Mouse (Mus musculus) embryonic fibroblast, embryonic 13.5 days (primary cell): Measurements from ENCODE around the gene Lin37. TPM values are rescaled to one million over a fixed set of nuclear protein-coding genes. Genes with fewer than 3 reads are reported as not detected.

Source experiments
- H3K27ac ChIP-seq: 2 replicates; pipeline ENCODE4 v1.5.1; 2012; ENCODE audit warnings: low read length, control low read depth, inconsistent platforms; ENCODE audit not compliant: insufficient read depth
- H3K4me1 ChIP-seq: 2 replicates; pipeline ENCODE4 v1.6.1; 2011; ENCODE audit warnings: low read length; ENCODE audit not compliant: control insufficient read depth, insufficient read depth
- H3K4me3 ChIP-seq: 2 replicates; pipeline ENCODE4 v1.5.1; 2011; ENCODE audit warnings: mild to moderate bottlenecking, control low read depth, low read length; ENCODE audit not compliant: insufficient read depth
- CTCF ChIP-seq: IDR thresholded peaks from 2 replicates; pipeline ENCODE4 v1.5.1; 2011; ENCODE audit warnings: mild to moderate bottlenecking, control low read depth, low read length, moderate library complexity, borderline replicate concordance; ENCODE audit not compliant: insufficient read depth
- POLR2A ChIP-seq: IDR thresholded peaks from 2 replicates; pipeline ENCODE4 v1.6.1; 2011; ENCODE audit warnings: low read depth, mild to moderate bottlenecking, control low read depth, low read length, moderate library complexity
- polyA plus RNA-seq: library from polyadenylated mRNA; stranded (reverse); fragments of >200 nt; gene quantifications from 2 replicates; pipeline ENCODE4 v1.2.4, GENCODE M21; 2011; ENCODE audit warnings: low read depth; ENCODE audit not compliant: missing spikeins, insufficient read length

Gene Lin37
- polyA plus RNA-seq, 1 experiment = 38.5 TPM

DNA sequence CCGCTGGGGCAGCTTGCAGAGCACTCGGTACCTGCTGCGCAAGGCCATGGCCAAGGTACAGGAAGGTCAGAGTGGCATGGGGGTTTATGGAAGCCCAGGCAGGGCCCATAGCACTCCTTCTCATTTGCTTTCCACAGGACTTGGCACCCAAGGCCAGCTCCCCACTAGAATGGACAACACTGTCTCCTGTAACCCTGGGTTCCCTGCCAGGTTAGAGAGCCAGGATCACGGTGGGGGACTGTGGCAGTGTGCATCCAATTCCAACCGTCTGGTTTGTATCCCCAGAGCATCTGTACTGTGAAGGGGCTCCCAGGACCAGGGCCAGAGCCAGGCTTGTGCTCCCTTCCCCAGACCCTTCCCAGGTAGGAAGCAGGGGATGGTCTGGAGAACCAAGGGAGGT is 38.8 kb downstream of the Lin37 start:
- no peak for TF ChIP-seq POLR2A
- no peak for TF ChIP-seq CTCF
- Histone ChIP-seq H3K4me1 (peaks cover 6% of the 10 kb centered on the region; the same call in 1 of the 2 replicates), H3K4me3 (no peak overlapping the region), H3K27ac (no peak overlapping the region)

DNA sequence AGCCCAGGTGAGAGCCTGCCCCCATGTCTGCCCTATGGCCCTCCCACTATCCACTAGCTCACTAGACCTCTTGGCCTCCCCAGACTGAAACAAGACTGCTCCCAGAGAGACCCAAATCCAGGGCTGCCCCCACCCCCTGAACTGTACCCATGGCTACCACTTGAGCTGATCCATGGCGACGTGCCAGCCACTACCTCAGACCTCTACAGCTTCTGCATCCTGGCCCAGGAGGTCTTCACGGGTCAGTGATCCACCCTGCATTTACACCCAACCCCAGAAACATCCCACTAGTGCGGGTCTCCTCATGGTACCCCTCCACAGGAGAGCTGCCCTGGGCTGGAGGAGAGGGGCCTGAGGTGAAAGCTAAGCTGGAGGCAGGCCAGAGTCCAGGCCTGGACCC is 39.2 kb downstream of the Lin37 start:
- H3K4me1 ChIP-seq = peaks cover 6% of the 10 kb centered on the region; the same call in 1 of the 2 replicates
- no peak overlapping the region for H3K27ac ChIP-seq
- no peak overlapping the region for H3K4me3 ChIP-seq
- TF ChIP-seq CTCF = no peak

DNA sequence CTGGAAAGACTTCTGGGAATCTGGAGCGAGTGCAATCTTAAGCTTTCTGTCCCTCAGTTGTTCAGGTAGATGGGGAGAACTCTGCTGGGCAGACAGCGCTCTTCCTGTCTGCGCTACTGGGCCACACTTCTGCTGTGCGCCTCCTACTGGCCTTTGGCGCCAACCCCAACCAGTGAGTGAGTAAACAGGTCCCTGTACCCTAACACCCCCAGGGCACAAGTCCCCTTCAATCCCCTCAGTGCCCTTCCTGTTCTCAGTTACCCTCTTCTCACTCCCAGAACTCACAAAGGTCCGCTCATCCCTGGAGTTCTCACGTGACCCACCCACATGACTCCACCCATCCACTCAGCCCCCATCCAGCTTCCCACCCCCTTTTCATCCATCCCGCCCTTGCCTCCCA is 41.3 kb downstream of the Lin37 start:
- Histone ChIP-seq H3K4me3 (no peak overlapping the region), H3K4me1 (no peaks in the 10 kb centered on the region), H3K27ac (no peak overlapping the region)
- TF ChIP-seq CTCF (no peak), POLR2A (no peak)

DNA sequence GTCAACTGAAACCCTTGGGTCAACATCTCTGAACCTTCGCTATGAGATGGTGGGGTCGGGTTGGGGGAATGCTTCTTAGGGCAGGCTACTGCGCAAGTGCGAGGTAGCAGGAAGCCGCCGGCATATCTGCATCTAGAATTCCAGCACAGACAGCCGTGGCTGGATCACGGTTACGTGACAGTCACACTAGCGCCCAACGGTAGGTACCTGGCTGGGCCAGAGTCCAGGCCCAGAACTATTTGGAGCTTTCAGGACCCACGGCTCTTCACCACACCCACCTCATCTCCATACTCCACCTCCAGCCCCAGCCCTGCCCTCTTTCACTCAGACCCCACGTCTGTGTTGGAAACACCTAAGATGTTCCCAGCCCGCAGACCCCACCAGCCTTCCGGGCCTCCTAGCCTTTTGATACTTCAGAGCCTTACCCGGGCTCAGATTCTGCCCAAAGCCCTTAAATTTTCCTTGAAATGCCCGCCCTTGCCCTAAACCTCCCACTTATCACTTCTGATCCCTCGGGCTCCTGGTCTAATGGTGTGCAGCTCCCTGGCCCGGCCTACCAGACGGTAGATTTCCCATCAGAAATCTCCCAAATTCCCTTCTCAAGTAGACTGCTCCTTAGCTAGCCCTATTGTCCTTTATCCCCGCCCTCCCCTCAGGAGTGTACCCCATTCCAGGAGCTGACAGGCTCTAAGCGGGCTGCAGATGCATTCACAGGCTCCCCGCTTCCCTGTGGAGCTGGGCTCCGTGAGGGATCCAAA is 44.5 kb downstream of the Lin37 start:
- Histone ChIP-seq H3K4me1 (no peaks in the 10 kb centered on the region), H3K4me3 (no peak overlapping the region), H3K27ac (no peak overlapping the region)
- TF ChIP-seq POLR2A (no peak), CTCF (no peak)

DNA sequence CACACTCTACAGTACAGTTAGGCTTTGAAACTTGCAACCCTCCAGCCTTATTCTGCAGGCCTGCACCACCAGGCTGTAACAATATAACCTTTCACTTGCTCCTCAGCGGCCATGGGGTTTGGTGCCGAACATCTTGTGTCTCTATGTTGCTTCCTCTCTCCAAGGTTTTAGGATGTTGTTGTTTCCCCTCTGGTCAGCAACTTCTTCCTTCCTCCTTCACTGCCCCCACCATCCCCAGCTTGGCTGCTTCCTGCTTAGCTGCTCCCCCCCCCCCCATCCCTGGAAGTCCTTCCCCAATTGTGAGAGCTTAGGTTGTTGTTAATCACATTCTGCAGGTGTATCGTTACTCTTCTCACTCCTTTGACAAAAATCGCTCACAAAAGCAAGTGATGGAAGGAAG is 51.6 kb downstream of the Lin37 start:
- Histone ChIP-seq H3K27ac (no peak overlapping the region), H3K4me1 (no peaks in the 10 kb centered on the region), H3K4me3 (no peak overlapping the region)
- TF ChIP-seq CTCF (no peak), POLR2A (no peak)

Other genes with a start within 250 kb of the Lin37 start
- gene Syne4, start 245.0 kb downstream of the Lin37 start, polyA plus RNA-seq = 1.5 and 2.6 TPM in 2 replicates
- gene E130208F15Rik, start 238.1 kb downstream of the Lin37 start, polyA plus RNA-seq = 0.67 and 0.90 TPM in 2 replicates
- 6.1 and 6.8 TPM in 2 replicates for gene Sdhaf1, start 235.9 kb downstream of the Lin37 start, polyA plus RNA-seq
- gene Lrfn3, start 197.1 kb downstream of the Lin37 start, polyA plus RNA-seq = 7.5 and 7.6 TPM in 2 replicates
- gene Tyrobp, start 146.1 kb downstream of the Lin37 start, polyA plus RNA-seq = 7.6 TPM in 1 of 2 replicates, not detected in the other
- not detected in 2 replicates for gene Hcst, start 140.0 kb downstream of the Lin37 start, polyA plus RNA-seq
- gene Nfkbid, start 138.1 kb downstream of the Lin37 start, polyA plus RNA-seq = 0.42 and 1.1 TPM in 2 replicates
- gene Aplp1, start 114.3 kb downstream of the Lin37 start, polyA plus RNA-seq = 30.8 and 34.2 TPM in 2 replicates
- gene Kirrel2, start 102.1 kb downstream of the Lin37 start, polyA plus RNA-seq = not detected in 2 replicates
- gene Nphs1, start 101.5 kb downstream of the Lin37 start, polyA plus RNA-seq = not detected in 2 replicates
- not detected in 2 replicates for gene Prodh2, start 66.2 kb downstream of the Lin37 start, polyA plus RNA-seq
- gene Arhgap33, start 24.8 kb downstream of the Lin37 start, polyA plus RNA-seq = 4.3 and 7.1 TPM in 2 replicates
- gene Hspb6, start 7.7 kb downstream of the Lin37 start, polyA plus RNA-seq = 55.6 and 58.1 TPM in 2 replicates
- gene Proser3, start 7.5 kb downstream of the Lin37 start, polyA plus RNA-seq = 7.7 and 8.0 TPM in 2 replicates
- gene U2af1l4, start 3.5 kb upstream of the Lin37 start, polyA plus RNA-seq = 49.1 and 79.1 TPM in 2 replicates
- gene Gm49396, start 3.5 kb upstream of the Lin37 start, polyA plus RNA-seq = 1.4 and 3.1 TPM in 2 replicates
- gene Psenen, start 3.8 kb upstream of the Lin37 start, polyA plus RNA-seq = 130 and 134 TPM in 2 replicates
- not detected in 2 replicates for gene Igflr1, start 5.6 kb upstream of the Lin37 start, polyA plus RNA-seq
- 31.9 and 40.1 TPM in 2 replicates for gene Kmt2b, start 28.9 kb upstream of the Lin37 start, polyA plus RNA-seq
- not detected in 2 replicates for gene Zbtb32, start 39.1 kb upstream of the Lin37 start, polyA plus RNA-seq
- 0.47 and 0.49 TPM in 2 replicates for gene Upk1a, start 53.0 kb upstream of the Lin37 start, polyA plus RNA-seq
- gene Cox6b1, start 66.3 kb upstream of the Lin37 start, polyA plus RNA-seq = 550 and 557 TPM in 2 replicates
- gene Etv2, start 76.0 kb upstream of the Lin37 start, polyA plus RNA-seq = not detected in 2 replicates
- 32.9 and 33.9 TPM in 2 replicates for gene Rbm42, start 90.5 kb upstream of the Lin37 start, polyA plus RNA-seq
- 8.1 and 10.5 TPM in 2 replicates for gene Haus5, start 105.2 kb upstream of the Lin37 start, polyA plus RNA-seq
- not detected in 2 replicates for gene Pmis2, start 111.8 kb upstream of the Lin37 start, polyA plus RNA-seq
- gene 2200002J24Rik, start 139.1 kb upstream of the Lin37 start, polyA plus RNA-seq = not detected in 2 replicates
- not detected in 2 replicates for gene Atp4a, start 152.4 kb upstream of the Lin37 start, polyA plus RNA-seq
- gene Tmem147, start 169.7 kb upstream of the Lin37 start, polyA plus RNA-seq = 136 and 144 TPM in 2 replicates
- not detected in 2 replicates for gene Gapdhs, start 183.8 kb upstream of the Lin37 start, polyA plus RNA-seq
- 4.4 and 5.1 TPM in 2 replicates for gene Sbsn, start 191.6 kb upstream of the Lin37 start, polyA plus RNA-seq
- gene Dmkn, start 203.9 kb upstream of the Lin37 start, polyA plus RNA-seq = not detected in 2 replicates
- gene Krtdap, start 228.1 kb upstream of the Lin37 start, polyA plus RNA-seq = not detected in 2 replicates